Mouse (Mus musculus) liver, embryonic 14.5 days (tissue): ENCODE measurements around the gene Ppp4r4.

ENCODE experiments used
- CTCF ChIP-seq: IDR thresholded peaks from 2 replicates; pipeline ENCODE4 v1.5.1; 2016; ENCODE audit warnings: antibody characterized with exemption, low read depth, control low read depth
- EP300 ChIP-seq: IDR thresholded peaks from 2 replicates; pipeline ENCODE4 v1.6.1; 2016; ENCODE audit warnings: antibody characterized with exemption, low read depth

- TF ChIP-seq CTCF (no peak), EP300 (no peak)
These were observed 40.9 kb upstream of the Ppp4r4 start for GRCm38 (mm10) chr12:103491091-103491730.
